Mouse (Mus musculus) liver, embryonic 14.5 days (tissue): Measurements from ENCODE around the gene Smg8.
A peak's percentile ranks its signal among the peaks of the same experiment; 100 is the strongest.

Experiments
- CTCF ChIP-seq: IDR thresholded peaks from 2 replicates; pipeline ENCODE4 v1.5.1; 2016; ENCODE audit warnings: antibody characterized with exemption, low read depth, control low read depth
- EP300 ChIP-seq: IDR thresholded peaks from 2 replicates; pipeline ENCODE4 v1.6.1; 2016; ENCODE audit warnings: antibody characterized with exemption, low read depth

DNA sequence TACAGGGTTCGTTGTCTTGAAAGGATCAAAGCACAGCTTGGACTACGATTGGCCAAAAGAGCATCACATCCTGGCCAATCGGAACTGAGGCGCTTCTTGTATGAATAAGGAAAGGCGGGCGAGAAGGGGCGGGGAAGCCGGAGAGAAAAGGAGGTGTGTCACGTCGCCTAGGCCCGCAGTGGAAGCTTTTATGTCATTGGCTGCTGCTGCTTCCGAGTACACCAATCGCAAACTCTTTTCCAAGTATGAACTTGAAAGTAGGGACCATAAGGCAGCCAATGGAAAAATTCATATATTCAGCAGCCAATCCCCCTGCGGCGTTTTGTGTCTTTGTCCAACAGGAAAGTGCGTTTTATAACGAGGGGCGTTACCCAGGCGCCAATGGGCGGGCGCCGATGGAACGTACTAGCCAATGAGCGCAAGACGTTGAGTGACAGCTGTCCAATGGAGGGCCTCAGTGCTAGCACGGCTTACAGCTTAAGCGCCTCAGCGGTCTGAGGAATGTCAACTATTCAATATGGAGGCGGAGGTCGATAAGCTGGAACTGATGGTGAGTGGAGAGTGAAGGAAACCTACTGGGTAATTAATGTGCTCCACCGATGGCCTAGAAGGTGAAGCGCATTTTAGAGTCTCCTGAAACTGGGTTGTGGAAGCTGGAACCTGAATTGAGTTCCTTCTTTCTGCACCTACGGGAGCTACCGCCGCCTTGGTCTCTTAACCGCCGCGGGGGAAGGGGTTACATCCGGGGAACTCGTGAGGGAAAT, 22.4 kb upstream of the Smg8 start, which contains the start of gene Ska2:
- TF ChIP-seq CTCF (no peak), EP300 (peak; percentile 81)
